Mouse (Mus musculus): ENCODE measurements around the gene Tcn2. TPM values are rescaled to one million over a fixed set of nuclear protein-coding genes. Genes with fewer than 3 reads are reported as not detected.
A peak's percentile ranks its signal among the peaks of the same experiment; 100 is the strongest.
"Not testable (repeated sequence)": the region's sequence is repeated elsewhere in the genome, so short reads cannot be mapped to it uniquely, and the experiment has no call there.

The Tcn2 gene
- polyA plus RNA-seq, 1 experiment from 2014 or later = 67.8 TPM

GRCm38 (mm10) chr11:3961761-3962160 lies 29.8 kb upstream of the Tcn2 start:
- H3K4me2 ChIP-seq = no peak overlapping the region
- no peak overlapping the region for H3K9ac ChIP-seq
- peaks cover 21% of the 10 kb centered on the region for H3K4me1 ChIP-seq
- 0 out of 2 replicates have a peak, but pooled peaks cover 6% of the 10 kb centered on the region for H3K36me3 ChIP-seq
- H3K27me3 ChIP-seq (replicated peaks) = peaks cover 9% of the 10 kb centered on the region
- H3K9me3 ChIP-seq = no peaks in the 10 kb centered on the region
- no peak for ATAC-seq (ENCODE audit: extremely low read depth, insufficient number of reproducible peaks, low FRiP score, low TSS enrichment)
- H3K4me3 ChIP-seq = no peak overlapping the region
- no peak overlapping the region for H3K27ac ChIP-seq (replicated peaks)
- 56% methylated on average over 3 of the region's 3 CpGs for WGBS

GRCm38 (mm10) chr11:3960901-3961300 lies 28.9 kb upstream of the Tcn2 start:
- H3K27ac ChIP-seq (replicated peaks) = no peak overlapping the region
- no peak for ATAC-seq (ENCODE audit: extremely low read depth, insufficient number of reproducible peaks, low FRiP score, low TSS enrichment)
- H3K9ac ChIP-seq = no peak overlapping the region
- 40% methylated on average over 2 of the region's 2 CpGs for WGBS
- H3K4me2 ChIP-seq = no peak overlapping the region
- no peaks in the 10 kb centered on the region for H3K36me3 ChIP-seq
- no peak overlapping the region for H3K4me3 ChIP-seq
- peaks cover 17% of the 10 kb centered on the region for H3K4me1 ChIP-seq
- no peaks in the 10 kb centered on the region for H3K9me3 ChIP-seq
- H3K27me3 ChIP-seq (replicated peaks) = peaks cover 9% of the 10 kb centered on the region

- H3K9me3 ChIP-seq; H3K27me3 ChIP-seq (replicated peaks); H3K36me3 ChIP-seq; ATAC-seq (ENCODE audit: extremely low read depth, insufficient number of reproducible peaks, low FRiP score, low TSS enrichment); H3K9ac ChIP-seq; H3K4me2 ChIP-seq; H3K27ac ChIP-seq (replicated peaks); H3K4me1 ChIP-seq; H3K4me3 ChIP-seq: not testable (repeated sequence)
- 66% methylated on average over 4 of the region's 4 CpGs for WGBS
These were observed 23.4 kb upstream of the Tcn2 start for GRCm38 (mm10) chr11:3955371-3955770.

- H3K9me3 ChIP-seq; H3K4me1 ChIP-seq; H3K4me3 ChIP-seq; H3K36me3 ChIP-seq; ATAC-seq (ENCODE audit: extremely low read depth, insufficient number of reproducible peaks, low FRiP score, low TSS enrichment); H3K27ac ChIP-seq (replicated peaks); H3K27me3 ChIP-seq (replicated peaks); H3K4me2 ChIP-seq; H3K9ac ChIP-seq: not testable (repeated sequence)
- 77% methylated on average over 5 of the region's 5 CpGs for WGBS
These were observed 22.9 kb upstream of the Tcn2 start for GRCm38 (mm10) chr11:3954876-3955275.

GRCm38 (mm10) chr11:3946386-3946785 lies 14.4 kb upstream of the Tcn2 start:
- ATAC-seq (ENCODE audit: extremely low read depth, insufficient number of reproducible peaks, low FRiP score, low TSS enrichment) = no peak
- no peaks in the 10 kb centered on the region for H3K36me3 ChIP-seq
- no peak overlapping the region for H3K4me3 ChIP-seq
- no peak overlapping the region for H3K27ac ChIP-seq (replicated peaks)
- peaks cover 33% of the 10 kb centered on the region for H3K27me3 ChIP-seq (replicated peaks)
- WGBS = 23% methylated on average over 1 of the region's 1 CpGs
- no peak overlapping the region for H3K9ac ChIP-seq
- no peaks in the 10 kb centered on the region for H3K4me1 ChIP-seq
- no peaks in the 10 kb centered on the region for H3K9me3 ChIP-seq
- no peak overlapping the region for H3K4me2 ChIP-seq

GRCm38 (mm10) chr11:3941371-3941770 lies 9.4 kb upstream of the Tcn2 start:
- Histone ChIP-seq H3K9me3 (no peaks in the 10 kb centered on the region), H3K36me3 (no peaks in the 10 kb centered on the region), H3K27ac (replicated peaks) (no peak overlapping the region), H3K4me1 (no peaks in the 10 kb centered on the region), H3K4me3 (no peak overlapping the region), H3K9ac (no peak overlapping the region), H3K4me2 (no peak overlapping the region), H3K27me3 (replicated peaks) (peaks cover 38% of the 10 kb centered on the region)
- WGBS = 80% methylated on average over 7 of the region's 7 CpGs
- ATAC-seq (ENCODE audit: extremely low read depth, insufficient number of reproducible peaks, low FRiP score, low TSS enrichment) = no peak

- H3K9ac ChIP-seq = no peak overlapping the region
- H3K27ac ChIP-seq (replicated peaks) = no peak overlapping the region
- WGBS = 62% methylated on average over 13 of the region's 13 CpGs
- H3K27me3 ChIP-seq (replicated peaks) = peaks cover 16% of the 10 kb centered on the region; the same call in 1 of the 2 replicates
- H3K9me3 ChIP-seq = no peaks in the 10 kb centered on the region
- H3K4me1 ChIP-seq = peaks cover 5% of the 10 kb centered on the region
- no peak for ATAC-seq (ENCODE audit: extremely low read depth, insufficient number of reproducible peaks, low FRiP score, low TSS enrichment)
- H3K4me3 ChIP-seq = no peak overlapping the region
- H3K36me3 ChIP-seq = no peaks in the 10 kb centered on the region
- H3K4me2 ChIP-seq = no peak overlapping the region
These were observed 5.4 kb upstream of the Tcn2 start for GRCm38 (mm10) chr11:3937321-3937874.

GRCm38 (mm10) chr11:3936318-3936717 lies 4.4 kb upstream of the Tcn2 start:
- Histone ChIP-seq H3K4me3 (no peak overlapping the region), H3K9ac (no peak overlapping the region), H3K9me3 (no peaks in the 10 kb centered on the region), H3K27ac (replicated peaks) (no peak overlapping the region), H3K36me3 (no peaks in the 10 kb centered on the region), H3K4me2 (no peak overlapping the region), H3K4me1 (peaks cover 9% of the 10 kb centered on the region), H3K27me3 (replicated peaks) (0 out of 2 replicates have a peak, but pooled peaks cover 14% of the 10 kb centered on the region)
- 90% methylated on average over 3 of the region's 3 CpGs for WGBS
- no peak for ATAC-seq (ENCODE audit: extremely low read depth, insufficient number of reproducible peaks, low FRiP score, low TSS enrichment)

- 70% methylated on average over 4 of the region's 4 CpGs for WGBS
- Histone ChIP-seq H3K9me3 (no peaks in the 10 kb centered on the region), H3K4me1 (peaks cover 21% of the 10 kb centered on the region), H3K4me3 (no peak overlapping the region), H3K27me3 (replicated peaks) (0 out of 2 replicates have a peak, but pooled peaks cover 14% of the 10 kb centered on the region), H3K36me3 (no peaks in the 10 kb centered on the region), H3K9ac (no peak overlapping the region), H3K4me2 (no peak overlapping the region), H3K27ac (replicated peaks) (no peak overlapping the region)
- no peak for ATAC-seq (ENCODE audit: extremely low read depth, insufficient number of reproducible peaks, low FRiP score, low TSS enrichment)
These were observed 3.2 kb upstream of the Tcn2 start for GRCm38 (mm10) chr11:3935135-3935534.

- no peak for ATAC-seq (ENCODE audit: extremely low read depth, insufficient number of reproducible peaks, low FRiP score, low TSS enrichment)
- WGBS = 89% methylated on average over 9 of the region's 9 CpGs
- Histone ChIP-seq H3K36me3 (no peaks in the 10 kb centered on the region), H3K27me3 (replicated peaks) (0 out of 2 replicates have a peak, but pooled peaks cover 11% of the 10 kb centered on the region), H3K4me3 (no peak overlapping the region), H3K9me3 (no peaks in the 10 kb centered on the region), H3K4me1 (peaks cover 24% of the 10 kb centered on the region), H3K4me2 (no peak overlapping the region), H3K27ac (replicated peaks) (no peak overlapping the region), H3K9ac (no peak overlapping the region)
These were observed 1.9 kb upstream of the Tcn2 start for GRCm38 (mm10) chr11:3933756-3934285.

GRCm38 (mm10) chr11:3930931-3931330 lies 1.0 kb downstream of the Tcn2 start:
- WGBS = 37% methylated on average over 6 of the region's 6 CpGs
- ATAC-seq (ENCODE audit: extremely low read depth, insufficient number of reproducible peaks, low FRiP score, low TSS enrichment) = no peak
- peak overlapping the region; percentile 13 for H3K27ac ChIP-seq (replicated peaks)
- H3K36me3 ChIP-seq = peaks cover 23% of the 10 kb centered on the region
- H3K4me3 ChIP-seq = peak overlapping the region; percentile 66
- H3K9ac ChIP-seq = peak overlapping the region; percentile 80
- no peaks in the 10 kb centered on the region for H3K9me3 ChIP-seq
- H3K4me2 ChIP-seq = peak overlapping the region; percentile 89
- H3K27me3 ChIP-seq (replicated peaks) = no peaks in the 10 kb centered on the region
- H3K4me1 ChIP-seq = peaks cover 24% of the 10 kb centered on the region

GRCm38 (mm10) chr11:3930019-3930418 lies 1.9 kb downstream of the Tcn2 start:
- Histone ChIP-seq H3K27ac (replicated peaks) (no peak overlapping the region), H3K9ac (no peak overlapping the region), H3K9me3 (no peaks in the 10 kb centered on the region), H3K36me3 (peaks cover 30% of the 10 kb centered on the region), H3K4me2 (peak overlapping the region; percentile 89), H3K4me3 (peak overlapping the region; percentile 66; the same call in 1 of the 2 replicates), H3K27me3 (replicated peaks) (no peaks in the 10 kb centered on the region), H3K4me1 (peaks cover 24% of the 10 kb centered on the region)
- ATAC-seq (ENCODE audit: extremely low read depth, insufficient number of reproducible peaks, low FRiP score, low TSS enrichment) = no peak
- WGBS = 72% methylated on average over 4 of the region's 4 CpGs
